Mouse (Mus musculus) midbrain, embryonic 12.5 days (tissue): ENCODE data around the gene Atp2b2. TPM values are rescaled to one million over a fixed set of nuclear protein-coding genes. Genes with fewer than 3 reads are reported as not detected.

ENCODE experiments used
- ATAC-seq: fragments of 200-750 bp; cut with Nextera tagmentation; 2 replicates; pipeline ENCODE4 v1.8.0; 2017; ENCODE audit warnings: low read depth, moderate TSS enrichment, moderate library complexity; ENCODE audit not compliant: low FRiP score
- H3K27ac ChIP-seq: fragments of 300-500 bp; sonication (generic); replicated peaks from 2 replicates; pipeline ENCODE4 v1.5.1; 2016; ENCODE audit warnings: mild to moderate bottlenecking
- H3K27me3 ChIP-seq: fragments of 300-500 bp; sonication (generic); 2 replicates; pipeline ENCODE4 v1.6.1; 2016; ENCODE audit warnings: mild to moderate bottlenecking
- H3K36me3 ChIP-seq: fragments of 300-500 bp; sonication (generic); 2 replicates; pipeline ENCODE4 v1.6.1; 2016
- H3K4me1 ChIP-seq: fragments of 300-500 bp; sonication (generic); 2 replicates; pipeline ENCODE4 v1.6.1; 2016
- H3K4me2 ChIP-seq: fragments of 300-500 bp; sonication (generic); replicated peaks from 2 replicates; pipeline ENCODE4 v1.6.1; 2016; ENCODE audit warnings: mild to moderate bottlenecking, moderate library complexity
- H3K4me3 ChIP-seq: fragments of 300-500 bp; sonication (generic); 2 replicates; pipeline ENCODE4 v1.5.1; 2016; ENCODE audit warnings: mild to moderate bottlenecking
- H3K9ac ChIP-seq: fragments of 300-500 bp; sonication (generic); replicated peaks from 2 replicates; pipeline ENCODE4 v1.6.1; 2016; ENCODE audit warnings: mild to moderate bottlenecking, moderate library complexity
- H3K9me3 ChIP-seq: fragments of 300-500 bp; sonication (generic); 2 replicates; pipeline ENCODE4 v1.6.1; 2016; ENCODE audit warnings: mild to moderate bottlenecking
- WGBS: fragments of 180-500 bp; shearing (Covaris S2); methylation state at CpG from one replicate; pipeline ENCODE4 v1.1.7; 2016; 5-methylcytosine and 5-hydroxymethylcytosine counted together
- polyA plus RNA-seq: library from polyadenylated mRNA; unstranded; fragments of >200 nt; fragmentation: Nextera tagmentation; extraction: Ambion mirVana; gene quantifications from 2 replicates; pipeline ENCODE4 v1.2.1, GENCODE M21; 2016

Atp2b2 gene
- 5.7 and 6.1 TPM in 2 replicates for polyA plus RNA-seq

GRCm38 (mm10) chr6:114042332-114042731 lies at the start of gene Atp2b2:
Gene Atp2b2, minus strand, starts transcription at chr6:114042613.
- Histone ChIP-seq H3K4me2 (peak within 1 kb of the TSS; percentile 99), H3K4me1 (peaks cover 6% of the 10 kb centered on the region; the same call in 1 of the 2 replicates), H3K4me3 (peak within 1 kb of the TSS; percentile 60), H3K27ac (no peak within 1 kb of the TSS), H3K27me3 (peaks cover 63% of the 10 kb centered on the region), H3K9ac (peak within 1 kb of the TSS; percentile 66), H3K9me3 (no peaks in the 10 kb centered on the region), H3K36me3 (no peaks in the 10 kb centered on the region)
- 0 out of 2 replicates have a peak, but pooled peaks have one; percentile 12 for ATAC-seq
- WGBS = 25% methylated on average over 12 of the region's 12 CpGs

- H3K4me1 ChIP-seq = peaks cover 15% of the 10 kb centered on the region
- H3K4me2 ChIP-seq = no peak overlapping the region
- H3K27ac ChIP-seq = no peak overlapping the region
- H3K27me3 ChIP-seq = peaks cover 63% of the 10 kb centered on the region
- H3K9me3 ChIP-seq = no peaks in the 10 kb centered on the region
- H3K9ac ChIP-seq = no peak overlapping the region
- H3K4me3 ChIP-seq = no peak overlapping the region
- no peaks in the 10 kb centered on the region for H3K36me3 ChIP-seq
- 13% methylated on average over 5 of the region's 5 CpGs for WGBS
- no peak for ATAC-seq
Measured at GRCm38 (mm10) chr6:114089626-114090025, 47.2 kb upstream of the Atp2b2 start.

- Histone ChIP-seq H3K4me1 (peaks cover under 1% of the 10 kb centered on the region; the same call in 1 of the 2 replicates), H3K9ac (no peak overlapping the region), H3K4me2 (no peak overlapping the region), H3K36me3 (no peaks in the 10 kb centered on the region), H3K27ac (no peak overlapping the region), H3K27me3 (peaks cover 41% of the 10 kb centered on the region), H3K9me3 (no peaks in the 10 kb centered on the region), H3K4me3 (no peak overlapping the region)
- ATAC-seq = no peak
- 23% methylated on average over 7 of the region's 7 CpGs for WGBS
Measured at GRCm38 (mm10) chr6:114087106-114087505, 44.7 kb upstream of the Atp2b2 start.

GRCm38 (mm10) chr6:114078556-114078955 lies 36.1 kb upstream of the Atp2b2 start:
- peaks cover 6% of the 10 kb centered on the region; the same call in 1 of the 2 replicates for H3K27me3 ChIP-seq
- H3K4me2 ChIP-seq = no peak overlapping the region
- no peaks in the 10 kb centered on the region for H3K9me3 ChIP-seq
- no peaks in the 10 kb centered on the region for H3K36me3 ChIP-seq
- no peak overlapping the region for H3K4me3 ChIP-seq
- no peaks in the 10 kb centered on the region for H3K4me1 ChIP-seq
- no peak overlapping the region for H3K9ac ChIP-seq
- ATAC-seq = no peak
- no peak overlapping the region for H3K27ac ChIP-seq

GRCm38 (mm10) chr6:114076560-114076959 lies 34.1 kb upstream of the Atp2b2 start:
- no peaks in the 10 kb centered on the region for H3K36me3 ChIP-seq
- H3K27me3 ChIP-seq = peaks cover 6% of the 10 kb centered on the region; the same call in 1 of the 2 replicates
- WGBS = 70% methylated on average over 3 of the region's 3 CpGs
- ATAC-seq = 0 out of 2 replicates have a peak, but pooled peaks have one; percentile 34
- H3K9ac ChIP-seq = no peak overlapping the region
- no peak overlapping the region for H3K27ac ChIP-seq
- no peak overlapping the region for H3K4me2 ChIP-seq
- no peaks in the 10 kb centered on the region for H3K9me3 ChIP-seq
- H3K4me1 ChIP-seq = no peaks in the 10 kb centered on the region
- H3K4me3 ChIP-seq = no peak overlapping the region

GRCm38 (mm10) chr6:114076061-114076460 lies 33.6 kb upstream of the Atp2b2 start:
- no peaks in the 10 kb centered on the region for H3K36me3 ChIP-seq
- H3K4me2 ChIP-seq = no peak overlapping the region
- no peak overlapping the region for H3K4me3 ChIP-seq
- whole genome bisulfite sequencing = 64% methylated on average over 5 of the region's 5 CpGs
- H3K27me3 ChIP-seq = peaks cover 6% of the 10 kb centered on the region; the same call in 1 of the 2 replicates
- H3K9ac ChIP-seq = no peak overlapping the region
- no peak overlapping the region for H3K27ac ChIP-seq
- no peaks in the 10 kb centered on the region for H3K9me3 ChIP-seq
- H3K4me1 ChIP-seq = no peaks in the 10 kb centered on the region
- no peak for ATAC-seq

- Histone ChIP-seq H3K9ac (no peak overlapping the region), H3K4me2 (no peak overlapping the region), H3K4me1 (no peaks in the 10 kb centered on the region), H3K4me3 (no peak overlapping the region), H3K36me3 (no peaks in the 10 kb centered on the region), H3K27me3 (peaks cover 6% of the 10 kb centered on the region; the same call in 1 of the 2 replicates), H3K9me3 (no peaks in the 10 kb centered on the region), H3K27ac (no peak overlapping the region)
- 60% methylated on average over 10 of the region's 10 CpGs for WGBS
- ATAC-seq = no peak
Measured at GRCm38 (mm10) chr6:114074929-114075328, 32.5 kb upstream of the Atp2b2 start.

GRCm38 (mm10) chr6:114074256-114074655 lies 31.8 kb upstream of the Atp2b2 start:
- H3K27ac ChIP-seq = no peak overlapping the region
- H3K4me3 ChIP-seq = no peak overlapping the region
- H3K9me3 ChIP-seq = no peaks in the 10 kb centered on the region
- peaks cover 6% of the 10 kb centered on the region; the same call in 1 of the 2 replicates for H3K27me3 ChIP-seq
- no peaks in the 10 kb centered on the region for H3K4me1 ChIP-seq
- no peaks in the 10 kb centered on the region for H3K36me3 ChIP-seq
- no peak for ATAC-seq
- 35% methylated on average over 1 of the region's 1 CpGs for WGBS
- H3K4me2 ChIP-seq = no peak overlapping the region
- no peak overlapping the region for H3K9ac ChIP-seq

- 9% methylated on average over 4 of the region's 4 CpGs for WGBS
- Histone ChIP-seq H3K4me3 (no peak overlapping the region), H3K9me3 (no peaks in the 10 kb centered on the region), H3K9ac (no peak overlapping the region), H3K27me3 (peaks cover 6% of the 10 kb centered on the region; the same call in 1 of the 2 replicates), H3K4me1 (no peaks in the 10 kb centered on the region), H3K27ac (no peak overlapping the region), H3K4me2 (no peak overlapping the region), H3K36me3 (no peaks in the 10 kb centered on the region)
- ATAC-seq = no peak
Measured at GRCm38 (mm10) chr6:114071564-114071963, 29.2 kb upstream of the Atp2b2 start.

GRCm38 (mm10) chr6:114063100-114063499 lies 20.7 kb upstream of the Atp2b2 start:
- Histone ChIP-seq H3K4me3 (no peak overlapping the region), H3K4me2 (no peak overlapping the region), H3K9me3 (no peaks in the 10 kb centered on the region), H3K9ac (no peak overlapping the region), H3K36me3 (no peaks in the 10 kb centered on the region), H3K4me1 (peaks cover 4% of the 10 kb centered on the region; the same call in 1 of the 2 replicates), H3K27ac (no peak overlapping the region), H3K27me3 (no peaks in the 10 kb centered on the region)
- no peak for ATAC-seq
- WGBS = 97% methylated on average over 2 of the region's 2 CpGs

GRCm38 (mm10) chr6:114062688-114063087 lies 20.3 kb upstream of the Atp2b2 start:
- ATAC-seq = no peak

GRCm38 (mm10) chr6:114059206-114059605 lies 16.8 kb upstream of the Atp2b2 start:
- no peak overlapping the region for H3K27ac ChIP-seq
- no peaks in the 10 kb centered on the region for H3K27me3 ChIP-seq
- no peak for ATAC-seq
- no peak overlapping the region for H3K9ac ChIP-seq
- no peak overlapping the region for H3K4me3 ChIP-seq
- H3K4me1 ChIP-seq = peaks cover 4% of the 10 kb centered on the region; the same call in 1 of the 2 replicates
- no peak overlapping the region for H3K4me2 ChIP-seq
- no peaks in the 10 kb centered on the region for H3K36me3 ChIP-seq
- 77% methylated on average over 7 of the region's 7 CpGs for WGBS
- H3K9me3 ChIP-seq = no peaks in the 10 kb centered on the region

More at GRCm38 (mm10) chr6:114062688-114063087, 20.3 kb upstream of the Atp2b2 start:
- Histone ChIP-seq H3K36me3 (no peaks in the 10 kb centered on the region), H3K4me1 (peaks cover 4% of the 10 kb centered on the region; the same call in 1 of the 2 replicates), H3K27ac (no peak overlapping the region), H3K4me2 (no peak overlapping the region), H3K4me3 (no peak overlapping the region), H3K27me3 (no peaks in the 10 kb centered on the region), H3K9me3 (no peaks in the 10 kb centered on the region), H3K9ac (no peak overlapping the region)
